Mouse (Mus musculus) spleen, postnatal 14 days (tissue): ENCODE data around the gene 1520401A03Rik.

Source experiments
- DNase-seq, 2 experiments: peaks; one replicate each; pipeline ENCODE4 v3.0.0; 2021 to 2022; ENCODE audit warnings: low spot score in 2 of 2

The 1520401A03Rik gene

DNA sequence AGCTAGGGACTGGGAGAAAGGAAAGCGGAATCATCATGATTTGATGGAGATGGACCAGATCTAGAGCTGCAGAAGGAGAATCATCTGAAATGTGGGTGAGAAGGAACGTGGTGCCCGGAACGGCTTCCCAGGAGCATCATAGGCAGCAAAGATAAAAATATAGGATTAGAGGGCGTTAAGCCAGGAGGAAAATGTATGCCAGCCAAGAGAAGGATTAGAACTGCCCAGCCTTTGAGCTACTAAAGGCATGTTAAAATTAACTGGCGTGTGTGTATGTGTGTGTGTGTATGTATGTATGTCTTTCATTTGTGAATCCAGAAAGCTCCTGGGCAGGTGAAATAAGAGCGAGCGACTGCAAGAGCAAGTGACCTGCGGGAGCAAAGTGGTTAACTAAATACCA, 19.3 kb downstream of the 1520401A03Rik start:
- no peak for DNase-seq

DNA sequence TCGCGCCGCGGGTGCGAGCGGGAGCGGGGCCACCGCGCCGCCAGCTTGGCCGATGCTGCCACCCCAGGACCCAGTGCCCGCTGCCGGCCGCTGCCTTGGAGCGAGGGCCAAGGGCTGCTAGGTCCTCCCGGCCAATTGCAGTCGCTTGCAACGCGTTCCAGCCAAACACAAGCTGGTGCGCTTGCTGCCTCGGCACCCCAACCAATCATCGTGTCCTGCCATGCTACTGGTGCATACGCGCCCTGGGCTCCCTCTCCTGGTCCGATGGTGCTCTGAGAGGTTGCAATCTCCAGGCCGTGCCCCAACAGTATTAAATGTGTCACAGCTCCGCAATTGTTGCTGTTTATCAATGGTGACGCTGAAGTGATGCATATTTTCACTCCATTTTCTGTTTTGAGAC, 22.5 kb downstream of the 1520401A03Rik start:
- peak; percentile 62 to 75 for DNase-seq

DNA sequence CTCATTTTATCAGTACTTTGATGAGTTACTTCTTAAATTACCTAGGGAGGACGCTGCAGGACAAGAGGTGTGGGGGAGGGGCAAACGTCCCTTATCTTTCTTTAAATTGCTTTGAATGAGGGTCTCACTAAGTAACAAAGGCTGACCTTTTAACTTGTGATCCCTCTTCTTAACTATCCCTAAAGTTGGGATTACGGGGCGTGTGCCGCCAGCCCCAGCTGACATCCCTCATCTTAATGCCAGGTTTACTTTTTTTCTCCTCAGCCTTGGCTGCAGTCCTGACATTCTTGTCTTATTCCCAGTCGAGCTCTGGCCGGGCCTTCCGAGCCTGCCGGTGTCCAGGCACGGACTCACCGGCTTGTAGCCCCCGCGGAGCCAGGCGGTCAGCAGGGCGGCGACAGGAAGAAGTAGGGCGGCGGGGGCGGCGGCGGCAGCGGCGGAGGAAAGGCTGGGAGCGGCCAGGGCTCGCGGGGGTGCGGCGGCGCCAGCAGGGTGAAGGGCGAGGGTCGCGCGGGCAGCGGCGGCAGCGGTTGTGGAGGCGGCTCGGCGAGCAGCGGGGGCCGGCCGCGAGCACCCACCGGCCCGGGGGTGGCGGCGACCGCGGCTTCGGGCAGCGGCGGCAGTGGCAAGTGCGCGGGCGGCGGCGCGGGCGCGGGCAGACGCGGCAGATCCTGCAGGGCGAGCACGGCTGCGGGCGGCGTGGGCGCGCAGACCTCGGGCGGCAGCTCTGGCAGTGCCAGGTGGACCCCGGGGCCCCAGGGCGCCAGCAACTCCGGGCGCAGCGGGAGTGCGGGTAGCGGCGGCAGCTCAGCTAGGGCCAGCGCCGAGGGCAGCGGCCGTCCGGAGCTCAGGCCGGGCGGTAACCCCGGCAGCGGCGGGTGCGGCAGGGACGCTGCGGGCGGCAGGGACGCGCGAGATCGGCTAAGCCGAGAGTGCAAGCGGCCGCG, 23.2 kb downstream of the 1520401A03Rik start:
- no peak for DNase-seq

DNA sequence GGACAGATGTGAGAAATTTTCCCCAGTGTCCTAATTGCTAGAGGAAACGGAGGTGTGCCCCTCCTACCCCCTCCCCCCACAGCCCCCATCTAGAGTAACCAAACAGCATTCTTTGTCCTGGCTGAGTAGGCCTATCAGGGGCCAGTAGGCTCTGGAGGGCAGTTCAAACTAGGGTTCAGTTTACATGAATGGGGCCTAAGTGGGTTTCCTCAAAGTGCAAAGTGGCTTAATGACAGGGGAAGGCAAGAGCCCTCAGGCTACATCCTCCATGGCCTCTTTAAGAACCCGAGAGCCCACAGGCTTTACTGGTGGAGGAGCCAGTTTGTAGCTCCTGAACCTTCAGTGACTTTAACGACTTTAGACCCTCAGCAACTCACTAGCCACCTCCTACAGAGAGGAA, 26.8 kb downstream of the 1520401A03Rik start:
- DNase-seq: no peak

DNA sequence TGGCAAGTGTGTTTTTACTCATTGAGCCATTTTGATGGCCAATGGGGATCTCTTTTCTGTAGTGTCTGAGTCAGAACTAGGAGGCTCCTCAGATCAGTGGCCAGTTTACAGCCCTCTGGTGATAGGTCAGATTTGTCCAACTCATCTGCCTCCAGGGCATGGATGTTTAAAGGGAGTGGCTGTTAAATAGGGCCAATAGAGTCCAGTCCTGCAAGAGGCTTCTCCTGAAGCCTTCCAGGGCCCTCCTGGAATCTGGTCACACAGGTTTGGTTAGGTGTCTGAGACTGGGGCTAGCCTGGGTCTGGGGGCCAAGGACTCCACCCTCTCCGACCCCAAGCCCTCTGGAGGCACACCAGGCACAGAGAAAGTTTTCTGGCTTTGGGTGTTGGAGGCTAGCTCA, 28.1 kb downstream of the 1520401A03Rik start:
- DNase-seq: no peak

DNA sequence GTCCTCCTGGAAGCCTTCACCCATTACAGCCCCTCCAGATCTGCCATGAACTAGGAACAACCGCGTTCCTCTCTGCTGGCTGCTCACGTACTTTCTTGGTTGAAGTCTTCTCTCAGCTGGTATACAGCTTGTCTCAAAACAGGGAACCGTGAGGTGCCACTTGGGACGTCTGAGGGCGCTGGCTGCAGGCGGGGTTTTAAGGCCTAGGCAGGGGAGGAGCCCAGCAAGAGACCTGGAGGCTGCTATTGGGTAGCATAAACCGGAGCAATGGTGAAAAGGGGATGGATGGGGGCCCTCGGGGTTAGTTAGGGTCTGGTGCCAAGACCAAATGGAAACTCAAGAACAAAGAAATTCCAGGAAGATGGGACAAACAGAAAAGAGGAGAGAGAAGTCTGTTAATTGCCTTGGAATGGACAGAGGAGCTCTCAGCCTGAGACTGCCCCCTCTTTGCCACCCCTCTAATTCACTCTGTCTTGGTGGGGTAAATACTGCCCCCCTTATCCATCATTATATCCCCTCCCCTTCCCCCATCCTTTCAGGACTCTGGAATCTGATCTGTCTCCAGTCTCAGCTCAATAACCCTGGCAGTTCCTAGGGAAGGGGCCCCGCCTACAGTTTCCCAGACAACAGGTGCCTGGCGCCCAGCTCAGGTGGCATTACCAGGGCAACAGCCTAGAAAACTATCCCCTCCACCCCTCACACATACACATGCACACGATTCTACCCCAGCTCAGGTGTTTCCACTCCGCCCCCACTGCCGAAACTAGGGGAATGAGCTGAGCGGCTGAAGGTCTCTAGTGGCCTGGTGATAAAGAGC, 38.5 kb downstream of the 1520401A03Rik start, which contains the start of gene Cldn9:
Cldn9 (minus strand) TSS at position 171 of the 817 bp plus-strand sequence.
- DNase-seq: no peak

DNA sequence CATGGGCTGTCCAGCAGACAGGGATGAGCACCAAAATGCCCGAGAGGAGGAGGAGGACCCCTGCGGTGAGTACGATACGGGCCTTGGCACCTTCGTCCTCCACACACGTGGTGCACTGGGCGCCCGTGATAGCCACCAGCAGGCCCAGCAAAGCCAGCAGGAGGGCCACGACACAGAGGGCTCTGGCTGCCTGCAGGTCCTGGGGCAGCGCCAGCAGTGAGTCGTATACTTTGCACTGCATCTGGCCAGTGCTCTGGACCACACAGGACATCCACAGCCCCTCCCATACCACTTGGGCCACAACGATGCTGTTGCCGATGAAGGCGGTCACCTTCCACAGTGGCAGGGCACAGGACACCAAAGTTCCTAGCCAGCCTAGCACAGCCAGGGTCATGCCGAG, 39.4 kb downstream of the 1520401A03Rik start:
- no peak for DNase-seq

DNA sequence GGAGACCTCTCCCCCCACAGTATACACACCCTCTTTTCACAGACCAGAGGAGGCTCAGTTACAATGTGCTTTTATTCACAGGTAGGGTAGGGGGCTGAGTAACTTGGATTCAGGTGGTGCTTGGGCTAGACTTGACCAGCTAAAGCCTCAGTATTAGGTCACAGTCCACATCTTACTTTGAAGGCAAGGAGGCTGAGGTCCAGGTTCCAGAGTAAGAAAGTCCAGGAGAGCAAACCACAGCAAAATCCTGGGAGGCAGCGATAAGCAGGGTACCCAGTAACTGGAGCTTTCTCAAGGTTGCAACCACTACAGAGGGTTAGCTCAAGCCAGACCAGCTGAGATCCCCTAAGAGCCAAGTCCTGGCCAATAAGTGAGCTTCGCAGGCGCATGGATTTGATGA, 40.1 kb downstream of the 1520401A03Rik start:
- no peak for DNase-seq

DNA sequence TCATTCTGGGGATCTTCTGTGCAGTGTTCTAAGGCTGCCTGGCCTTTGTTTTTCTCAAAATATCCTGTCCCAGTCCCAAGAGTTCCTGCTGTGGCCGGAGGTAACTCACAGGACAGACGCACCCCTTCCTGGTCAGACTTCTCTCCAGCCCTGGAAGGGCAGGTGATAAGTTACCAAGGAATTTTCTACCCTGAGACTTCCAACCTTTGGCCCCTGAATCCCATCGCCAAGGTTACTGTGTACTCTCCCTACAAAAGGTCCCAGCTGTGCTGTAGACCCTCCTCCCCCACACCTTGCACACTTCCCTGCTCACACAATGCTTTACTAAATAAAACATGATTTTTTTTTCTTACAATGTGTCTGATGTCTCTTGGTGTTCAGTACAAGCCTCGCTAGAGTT, 40.5 kb downstream of the 1520401A03Rik start:
- no peak for DNase-seq

DNA sequence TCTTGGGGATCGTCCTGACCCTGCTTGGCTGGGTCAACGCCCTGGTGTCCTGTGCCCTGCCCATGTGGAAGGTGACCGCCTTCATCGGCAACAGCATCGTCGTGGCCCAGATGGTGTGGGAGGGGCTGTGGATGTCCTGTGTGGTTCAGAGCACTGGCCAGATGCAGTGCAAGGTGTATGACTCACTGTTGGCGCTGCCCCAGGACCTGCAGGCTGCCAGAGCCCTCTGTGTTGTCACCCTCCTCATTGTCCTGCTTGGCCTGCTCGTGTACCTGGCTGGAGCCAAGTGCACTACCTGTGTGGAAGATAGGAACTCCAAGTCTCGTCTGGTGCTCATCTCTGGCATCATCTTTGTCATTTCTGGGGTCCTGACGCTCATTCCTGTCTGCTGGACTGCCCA, 41.5 kb downstream of the 1520401A03Rik start:
- no peak for DNase-seq

DNA sequence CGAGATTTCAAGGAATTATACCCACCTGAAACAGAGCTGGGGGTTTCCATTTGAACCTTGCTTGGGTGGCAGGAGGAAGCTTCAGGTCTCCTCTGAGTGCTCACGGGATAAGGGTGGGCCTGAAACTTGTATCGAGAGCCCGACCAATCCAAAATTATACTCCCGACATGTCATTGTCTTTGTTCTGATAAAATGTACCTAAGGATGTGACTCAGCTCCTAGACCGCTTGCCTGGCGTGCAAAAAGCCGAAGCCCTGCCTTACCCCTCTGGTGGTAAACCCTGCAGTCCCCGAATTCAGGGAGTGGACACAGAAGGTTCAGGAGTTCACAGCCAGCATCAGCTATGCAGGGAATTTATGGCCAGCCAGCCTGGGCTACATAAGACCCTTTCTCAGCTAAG, 42.2 kb downstream of the 1520401A03Rik start:
- no peak for DNase-seq

DNA sequence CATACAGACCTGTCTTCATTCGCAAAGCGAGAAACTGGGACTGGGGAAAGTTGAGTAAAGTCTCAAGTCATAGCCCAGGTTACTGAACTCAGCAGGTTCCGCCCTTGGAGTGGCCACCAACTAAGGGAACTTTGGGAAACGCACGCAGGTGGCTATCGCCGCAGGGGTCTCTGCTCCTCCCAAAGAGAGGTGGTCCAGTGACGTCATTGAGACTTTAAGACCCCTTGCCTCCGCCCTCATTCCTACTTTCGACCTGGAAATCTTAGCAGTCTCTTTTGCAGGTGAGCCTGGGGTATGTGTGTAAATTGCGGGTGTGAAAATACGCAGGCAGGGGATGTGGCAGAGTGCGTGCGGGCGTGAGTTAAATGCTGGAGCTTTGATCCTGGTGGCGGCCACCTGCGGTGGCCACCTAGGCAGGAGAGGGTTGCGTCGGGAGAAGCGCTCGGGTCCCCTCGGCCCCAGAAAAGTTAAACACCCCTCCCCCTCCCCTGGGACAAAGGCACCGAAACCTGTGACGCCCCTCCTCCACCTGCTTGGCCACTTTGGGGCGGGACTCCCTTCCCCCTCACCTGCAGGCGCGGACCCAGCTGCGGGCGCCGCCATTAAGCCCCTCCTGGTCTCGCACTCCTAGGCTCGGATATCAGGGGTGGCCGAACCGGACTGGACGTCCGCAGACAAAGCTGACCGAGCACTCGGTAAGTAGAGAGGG, 43.3 kb downstream of the 1520401A03Rik start, which contains the start of gene Cldn6:
Cldn6 (plus strand) TSS at position 123 of the 709 bp plus-strand sequence.
- DNase-seq: no peak

DNA sequence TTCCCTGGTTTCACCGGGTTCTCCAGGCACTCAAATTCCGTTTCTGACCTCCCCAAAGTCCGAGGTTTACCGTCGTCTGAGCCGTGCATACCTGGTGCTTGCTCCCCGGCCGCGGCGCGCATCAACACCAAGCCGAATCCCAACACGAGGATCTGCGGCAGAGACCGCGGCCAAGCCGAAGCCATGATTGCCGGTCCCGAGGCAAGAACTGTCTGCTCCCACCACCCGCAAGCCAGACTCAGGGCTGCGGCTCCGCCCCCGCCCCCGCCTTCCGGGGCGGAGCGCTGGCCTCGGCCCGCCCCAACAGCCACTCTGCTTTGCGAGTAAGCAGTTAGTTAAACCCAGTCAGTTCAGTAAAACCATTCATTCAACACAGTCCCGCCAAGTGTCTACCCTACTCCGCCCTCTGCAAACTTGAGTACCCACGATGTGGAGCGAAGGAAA, 45.3 kb downstream of the 1520401A03Rik start, which contains the start of gene Tnfrsf12a:
Tnfrsf12a (minus strand) TSS at position 233 of the 444 bp plus-strand sequence.
- DNase-seq: peak; percentile 63 to 70

DNA sequence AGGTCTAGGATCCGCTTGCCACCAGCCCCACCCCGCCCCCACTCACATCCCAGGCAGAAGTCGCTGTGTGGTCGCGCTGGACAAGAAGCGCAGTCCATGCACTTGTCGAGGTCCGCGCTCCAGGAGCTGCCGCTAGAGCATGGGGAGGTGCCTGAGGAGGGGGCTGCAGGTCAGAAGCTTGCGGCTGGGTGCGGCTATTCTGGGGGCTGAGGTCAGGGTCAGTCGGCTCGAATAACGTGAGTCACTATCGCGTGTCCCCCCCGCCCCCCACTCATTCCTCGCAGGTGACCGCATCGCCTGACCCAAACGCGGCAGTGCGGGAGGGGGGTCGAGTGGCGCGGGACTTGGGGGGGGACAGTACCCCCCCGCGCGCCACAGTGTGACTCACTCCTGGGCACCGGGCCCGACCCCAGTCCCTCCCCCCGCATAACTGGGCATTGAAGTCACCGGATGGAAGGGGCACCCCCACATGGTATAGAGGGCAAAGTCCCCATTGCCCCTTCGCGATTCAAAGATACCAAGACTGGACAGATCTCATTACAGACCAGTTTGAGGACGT, 46.0 kb downstream of the 1520401A03Rik start:
- no peak for DNase-seq

DNA sequence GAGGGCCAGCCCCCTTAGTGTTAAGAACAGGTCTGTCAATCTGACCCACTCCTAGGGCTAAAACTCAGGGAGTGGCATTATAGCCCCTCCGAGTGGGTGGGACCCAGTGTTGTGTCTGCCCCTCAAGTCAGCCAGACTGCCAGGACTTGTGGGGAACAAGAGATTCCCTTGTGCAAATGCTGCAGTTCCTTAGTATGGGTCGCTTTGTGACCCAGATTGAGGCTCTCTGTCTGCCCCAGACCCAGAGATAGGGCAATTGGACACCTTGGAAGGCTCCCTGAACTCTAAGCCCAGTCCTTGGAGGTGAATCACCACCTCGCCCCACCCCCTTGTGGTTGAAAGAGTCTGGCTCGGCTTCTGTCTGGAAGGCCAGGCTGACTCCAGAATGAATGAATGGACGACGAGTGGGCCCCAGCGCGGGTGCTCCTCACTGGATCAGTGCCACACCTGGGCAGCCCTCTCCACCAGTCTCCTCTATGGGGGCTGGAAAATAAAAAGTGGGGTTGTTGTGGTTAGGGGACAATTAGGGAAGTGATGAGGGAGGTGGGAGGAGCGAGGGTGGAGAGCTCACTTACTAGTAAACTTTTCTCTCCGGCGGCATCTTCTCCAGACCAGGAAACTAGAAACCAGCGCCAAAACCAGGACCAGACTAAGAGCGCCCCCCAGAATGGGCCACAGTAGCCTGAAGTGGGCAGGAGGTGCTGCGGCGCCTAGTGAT, 46.9 kb downstream of the 1520401A03Rik start:
- DNase-seq: no peak

DNA sequence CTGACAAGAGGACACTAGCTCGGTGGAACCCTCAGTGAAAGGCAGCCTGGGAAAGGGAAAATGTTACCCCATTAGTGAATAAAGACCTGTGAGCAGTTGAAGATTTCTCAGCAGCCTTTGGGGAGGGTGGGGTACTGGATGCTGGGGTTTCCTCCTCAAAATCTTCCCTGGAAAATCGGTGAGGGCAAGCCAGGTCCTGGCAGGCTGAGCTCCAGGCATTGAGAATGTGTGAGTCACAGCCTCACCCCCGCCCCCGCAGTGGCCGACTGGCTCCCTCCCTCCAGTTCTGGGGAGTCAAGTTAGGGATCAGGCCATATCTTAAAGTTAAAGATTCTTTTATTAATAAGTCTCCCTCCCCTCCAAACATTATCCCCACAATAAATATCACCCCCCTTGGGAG, 47.5 kb downstream of the 1520401A03Rik start:
- no peak for DNase-seq

DNA sequence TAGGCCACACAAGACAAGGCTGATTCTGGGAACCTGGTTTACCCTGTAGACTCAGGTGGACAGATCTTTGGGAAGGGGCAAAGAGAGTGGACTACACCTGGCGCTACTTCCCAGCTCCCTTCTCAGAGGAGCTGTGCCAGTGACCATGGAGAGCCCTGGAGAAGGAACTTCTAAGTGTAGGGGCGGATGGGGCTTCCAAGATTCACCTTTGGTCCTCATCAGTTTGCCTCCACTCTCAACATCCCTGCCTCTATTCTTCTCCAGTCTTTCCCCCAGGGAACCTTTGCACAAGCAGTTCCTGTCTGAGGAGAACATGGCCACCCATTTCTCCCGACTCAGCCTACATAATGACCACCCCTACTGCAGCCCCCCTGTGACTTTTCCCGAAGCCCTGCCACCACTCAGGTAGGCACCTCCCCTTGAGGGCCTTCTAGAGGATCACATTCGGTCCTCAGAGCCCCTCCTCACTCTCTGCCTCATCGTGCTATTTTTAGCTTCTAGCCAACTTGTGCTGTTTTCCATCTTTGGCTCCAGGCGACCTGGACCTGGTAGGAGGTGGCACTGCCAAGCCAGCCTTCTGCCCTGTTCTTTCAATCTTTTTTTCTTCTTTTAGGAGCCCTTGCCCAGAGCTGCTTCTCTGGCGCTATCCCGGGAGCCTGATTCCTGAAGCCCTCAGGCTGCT, 48.2 kb downstream of the 1520401A03Rik start:
- no peak for DNase-seq

DNA sequence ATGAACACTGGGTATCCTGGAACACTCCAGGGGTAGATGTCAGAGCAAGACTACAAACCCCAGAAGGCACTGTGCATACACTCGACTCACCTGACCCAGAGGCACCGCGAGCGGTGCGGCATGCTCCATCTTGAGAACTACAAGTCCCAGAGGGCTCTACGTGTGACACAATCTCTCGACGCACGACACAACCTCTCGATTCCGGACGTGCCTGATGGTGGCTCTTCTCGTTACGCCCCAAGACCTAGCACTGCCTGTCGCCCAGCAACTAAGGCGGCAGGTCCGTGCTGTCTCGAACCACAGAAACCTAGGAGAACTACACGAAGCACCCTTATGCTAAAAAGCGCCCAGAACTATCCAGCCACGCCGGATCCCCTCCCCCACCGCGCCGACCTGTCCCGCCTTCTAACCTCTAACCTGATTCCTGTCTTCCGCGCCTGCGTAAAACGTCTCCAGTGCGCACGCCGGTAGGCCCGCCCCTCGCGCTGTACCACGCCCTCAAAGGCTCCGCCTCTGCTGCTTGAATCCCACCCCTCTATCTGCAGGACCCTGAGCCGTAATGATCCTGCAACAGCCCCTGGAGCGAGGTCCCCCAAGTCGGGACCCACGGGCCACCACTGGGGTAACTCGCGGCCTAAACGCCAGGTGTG, 49.0 kb downstream of the 1520401A03Rik start, which contains the start of the genes Hcfc1r1 and Thoc6:
Hcfc1r1 (plus strand) TSS at position 173 of the 650 bp plus-strand sequence.
Thoc6 (minus strand) TSS at position 459 of the 650 bp plus-strand sequence.
- DNase-seq: peak; percentile 74

DNA sequence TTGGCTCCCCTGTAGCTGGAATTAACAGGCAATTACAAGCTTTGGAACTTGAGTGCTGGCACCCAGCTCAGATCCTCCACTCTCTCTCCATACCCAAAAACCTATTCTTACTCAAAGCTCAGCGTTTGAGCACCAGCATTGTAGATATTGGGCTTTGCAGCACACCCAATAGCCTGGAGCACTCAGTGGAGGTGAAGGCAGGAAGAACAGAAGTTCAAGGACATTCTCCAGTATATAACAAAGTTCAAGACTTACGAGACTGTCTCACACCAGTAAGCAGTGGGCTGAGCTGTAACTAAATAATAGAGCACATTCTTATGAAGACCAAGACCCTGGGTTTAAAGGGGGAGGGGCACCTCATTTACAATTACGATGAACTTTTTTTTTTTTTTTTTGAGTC, 49.8 kb downstream of the 1520401A03Rik start:
- DNase-seq: no peak
